Mouse (Mus musculus) bone marrow macrophage, adult 2 months (primary cell): ENCODE measurements around the gene Zfp366.

ENCODE experiments used
- CTCF ChIP-seq: IDR thresholded peaks from 2 replicates; pipeline ENCODE4 v1.5.1; 2012; ENCODE audit warnings: low read depth, mild to moderate bottlenecking, low read length, moderate library complexity
- POLR2A ChIP-seq: IDR thresholded peaks from 2 replicates; pipeline ENCODE4 v1.6.1; 2012; ENCODE audit warnings: mild to moderate bottlenecking, low read depth, low read length, borderline replicate concordance

DNA sequence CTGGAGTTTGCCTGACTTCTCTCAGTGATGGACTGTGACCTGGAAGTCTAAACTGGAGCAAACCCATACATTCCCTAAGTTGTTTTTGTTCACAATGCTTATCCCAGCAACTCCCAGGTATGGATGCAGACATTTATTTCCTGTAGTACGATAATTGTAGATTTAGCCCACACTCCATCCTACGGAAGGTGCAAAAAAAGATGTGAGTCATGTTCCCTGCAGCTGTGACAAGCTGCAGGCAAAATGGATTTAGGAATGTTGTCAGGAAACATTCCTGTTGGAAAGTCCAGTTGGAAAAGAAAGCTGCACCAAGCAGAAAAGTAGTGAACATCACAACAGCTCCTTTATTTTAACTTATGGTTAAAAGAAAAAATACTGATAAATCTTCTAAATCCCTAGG, 26.9 kb upstream of the Zfp366 start:
- TF ChIP-seq CTCF, result no peak
- TF ChIP-seq POLR2A, result no peak
